In genomic region chr12:56441166-56441817, GRCm38 (mm10) we compare ENCODE assay signal across 17 mouse cellular contexts.
DNase-seq lines count a peak whose midpoint lies in the region; ATAC-seq and TF ChIP-seq lines count a peak whose summit lies in the region.
"Had no signal": no experiment of that assay in that cellular context is flagged by ENCODE, and none has a peak within 500 bp of the region (broad histone marks: within the 10 kb centered on the region; RNA-seq: fewer than 3 reads in every experiment).

No protein-coding gene starts in this region.

- 38% methylated on average over 8 of the region's 8 CpGs for WGBS in kidney, embryonic 16.5 days

- no peaks in the 10 kb centered on the region for H3K36me3 ChIP-seq in kidney, embryonic 16.5 days (ENCODE audit: insufficient read depth, low read length)
- H3K36me3 ChIP-seq: heart, embryonic 10.5 days had no signal

- H3K9ac ChIP-seq in kidney, embryonic 16.5 days (replicated peaks; ENCODE audit: low read length), result no peak overlapping the region
- H3K9ac ChIP-seq: hindbrain, embryonic 14.5 days had no signal

- no peak for TF ChIP-seq CTCF in brain, embryonic 14.5 days (IDR thresholded peaks at IDR 0.05; ENCODE audit: borderline replicate concordance, extremely low read depth, insufficient read depth, insufficient read length)

- peak; percentile 27; the same call in 1 of the 2 replicates for ATAC-seq in kidney, embryonic 16.5 days (ENCODE audit: low FRiP score, low TSS enrichment)

- H3K4me1 ChIP-seq in kidney, embryonic 16.5 days (ENCODE audit: insufficient read depth, low read length), result no peaks in the 10 kb centered on the region
- H3K4me1 ChIP-seq: heart, embryonic 10.5 days had no signal

- H3K4me3 ChIP-seq in kidney, embryonic 16.5 days (ENCODE audit: low read length), result no peak overlapping the region
- H3K4me3 ChIP-seq: heart, embryonic 10.5 days had no signal

- DNase-seq in kidney, postnatal 36 days, result no peak
- peak; percentile 79 for DNase-seq in brain, embryonic 14.5 days (ENCODE audit: low read depth)
- DNase-seq in cerebellum, adult 9-11 months, result peak; percentile 11
- DNase-seq in forelimb bud, embryonic 11.5 days (ENCODE audit: low read depth, low spot score), result peak; percentile 46
- no peak for DNase-seq in adrenal gland, postnatal 25 days
- no peak for DNase-seq in left cerebral cortex, adult 9 months (ENCODE audit: low spot score in 2 of 2)
- no peak for DNase-seq in left cerebral cortex, adult 8-10 months (ENCODE audit: low spot score in 2 of 2)
- DNase-seq: gastrocnemius, postnatal 14 days; heart, postnatal 10 days; kidney, adult 18-20 months; lung, adult 18-20 months; lung, postnatal 36 days; right cerebral cortex, postnatal 25 days; thymus, postnatal 4 days had no signal

- 0 out of 2 replicates have a peak, but pooled peaks cover 3% of the 10 kb centered on the region for H3K27me3 ChIP-seq in kidney, embryonic 16.5 days (ENCODE audit: insufficient read depth, low read length)

- no peak overlapping the region for H3K4me2 ChIP-seq in kidney, embryonic 16.5 days (replicated peaks; ENCODE audit: low read depth, low read length)
- H3K4me2 ChIP-seq: hindbrain, embryonic 14.5 days had no signal

- no peaks in the 10 kb centered on the region for H3K9me3 ChIP-seq in kidney, embryonic 16.5 days (ENCODE audit: low read length)
- H3K9me3 ChIP-seq: heart, embryonic 10.5 days had no signal

- TF ChIP-seq POLR2A in brain, embryonic 14.5 days (IDR thresholded peaks at IDR 0.05; ENCODE audit: borderline replicate concordance, extremely low read depth, insufficient read depth, insufficient read length, poor library complexity, severe bottlenecking), result no peak

- no peak overlapping the region for H3K27ac ChIP-seq in kidney, embryonic 16.5 days (ENCODE audit: low read length)
- H3K27ac ChIP-seq: heart, embryonic 10.5 days; hindbrain, embryonic 14.5 days had no signal

Comparison
In these comparisons a context has a peak if more than half of its experiments do, and no peak if none do; other contexts are left out.
1. DNase-seq: peak in brain, embryonic 14.5 days (single experiment), cerebellum, adult 9-11 months (single experiment) and forelimb bud, embryonic 11.5 days (single experiment); none in kidney, postnatal 36 days (0 of 2), adrenal gland, postnatal 25 days (single experiment), left cerebral cortex, adult 9 months (0 of 2) and left cerebral cortex, adult 8-10 months (0 of 2).